Mouse (Mus musculus) spleen, adult 2 months (tissue): Measurements from ENCODE around the gene Fau. TPM values are rescaled to one million over a fixed set of nuclear protein-coding genes. Genes with fewer than 3 reads are reported as not detected.
A peak's percentile ranks its signal among the peaks of the same experiment; 100 is the strongest.

Source experiments
- DNase-seq, 2 experiments: peaks; one replicate each; pipeline versions ENCODE4 v3.0.0 to v3.0.0-alpha.2; 2012 to 2021; ENCODE audit warnings: low spot score in 2 of 2, low read depth in 1 of 2
- H3K27ac ChIP-seq: fragments of 200-500 bp; 2 replicates; pipeline ENCODE4 v1.5.1; 2012; ENCODE audit warnings: low read length, inconsistent platforms; ENCODE audit not compliant: insufficient read depth
- H3K27me3 ChIP-seq: fragments of 200-500 bp; 2 replicates; pipeline ENCODE4 v1.6.1; 2012; ENCODE audit warnings: mild to moderate bottlenecking, moderate library complexity, low read length, inconsistent platforms; ENCODE audit not compliant: control insufficient read depth, insufficient read depth
- H3K36me3 ChIP-seq: fragments of 200-500 bp; 2 replicates; pipeline ENCODE4 v1.6.1; 2012; ENCODE audit warnings: mild to moderate bottlenecking, low read length, inconsistent platforms; ENCODE audit not compliant: control insufficient read depth, insufficient read depth
- H3K4me1 ChIP-seq: fragments of 200-500 bp; 2 replicates; pipeline ENCODE4 v1.6.1; 2011; ENCODE audit warnings: inconsistent platforms; ENCODE audit not compliant: control insufficient read depth, insufficient read depth, insufficient read length
- H3K4me3 ChIP-seq: fragments of 200-500 bp; 2 replicates; pipeline ENCODE4 v1.5.1; 2011; ENCODE audit warnings: mild to moderate bottlenecking, inconsistent platforms; ENCODE audit not compliant: insufficient read depth, insufficient read length; ENCODE audit errors: extremely low read depth
- CTCF ChIP-seq: fragments of 200-500 bp; IDR thresholded peaks from 2 replicates; pipeline ENCODE4 v1.5.1; 2011; ENCODE audit warnings: mild to moderate bottlenecking, inconsistent platforms; ENCODE audit not compliant: insufficient read depth, insufficient read length, insufficient replicate concordance; ENCODE audit errors: extremely low read depth
- POLR2A ChIP-seq: fragments of 200-500 bp; IDR thresholded peaks from 2 replicates; pipeline ENCODE4 v1.6.1; 2011; ENCODE audit warnings: low read depth, low read length, inconsistent platforms
- WGBS: fragments of 180-500 bp; shearing (Covaris S2); methylation state at CpG from one replicate; pipeline ENCODE4 v1.1.7; 2018; 5-methylcytosine and 5-hydroxymethylcytosine counted together
- polyA plus RNA-seq: library from polyadenylated mRNA; depleted of rRNA; stranded (reverse); fragments of >200 nt; gene quantifications from 2 replicates; pipeline ENCODE4 v1.2.3, GENCODE M21; 2012

The Fau gene
- polyA plus RNA-seq, 1 experiment = 1,884 TPM

DNA sequence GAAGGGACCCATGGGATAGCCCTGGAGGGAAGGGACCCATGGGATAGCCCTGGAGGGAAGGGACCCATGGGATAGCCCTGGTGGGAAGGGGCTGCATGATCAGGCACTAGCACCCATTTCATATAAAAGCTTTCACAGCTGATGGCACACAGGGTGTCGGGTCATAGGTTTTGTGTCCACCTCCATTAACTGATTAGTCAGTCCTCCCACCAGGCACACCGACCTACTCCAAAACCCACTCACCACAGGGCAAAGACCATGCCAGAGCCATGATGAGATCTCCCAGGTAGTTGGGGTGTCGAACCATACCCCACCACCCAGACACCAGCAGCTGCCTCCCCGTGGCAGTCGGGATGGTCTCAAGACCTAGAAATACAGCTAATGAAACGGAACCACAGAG, 5.4 kb downstream of the Fau start:
- H3K4me1 ChIP-seq = peaks cover 11% of the 10 kb centered on the region; the same call in 1 of the 2 replicates

DNA sequence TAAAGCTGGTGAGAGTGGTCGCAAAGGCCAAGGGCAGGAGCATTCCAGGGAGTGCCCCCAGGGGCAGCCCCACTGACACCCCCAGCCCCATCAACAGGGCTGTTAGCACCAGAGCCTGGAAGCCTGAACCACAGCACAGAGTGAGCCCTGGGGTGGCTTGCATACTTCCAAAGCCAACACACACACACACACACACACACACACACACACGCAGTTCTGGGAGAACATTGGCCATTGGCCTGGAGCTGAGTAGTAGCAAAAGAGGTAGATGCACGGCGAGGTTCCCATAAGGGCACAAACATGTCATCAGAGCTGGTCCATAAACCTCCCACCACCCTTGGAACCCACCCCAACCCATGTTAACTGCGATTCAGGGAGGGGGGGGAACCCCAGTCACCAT, 8.9 kb downstream of the Fau start:
- no peak for DNase-seq
- Histone ChIP-seq H3K4me3 (no peak overlapping the region), H3K27ac (no peak overlapping the region), H3K4me1 (peaks cover 13% of the 10 kb centered on the region), H3K27me3 (no peaks in the 10 kb centered on the region), H3K36me3 (peaks cover 11% of the 10 kb centered on the region)
- TF ChIP-seq CTCF (no peak), POLR2A (no peak)
- 50% methylated on average over 5 of the region's 5 CpGs for WGBS

More for the DNA sequence above, 5.4 kb downstream of the Fau start:
- no peaks in the 10 kb centered on the region for H3K27me3 ChIP-seq
- peaks cover 4% of the 10 kb centered on the region for H3K36me3 ChIP-seq
- no peak for DNase-seq
- no peak overlapping the region for H3K27ac ChIP-seq
- WGBS = 91% methylated on average over 6 of the region's 6 CpGs
- no peak for TF ChIP-seq CTCF
- no peak for TF ChIP-seq POLR2A
- no peak overlapping the region for H3K4me3 ChIP-seq

DNA sequence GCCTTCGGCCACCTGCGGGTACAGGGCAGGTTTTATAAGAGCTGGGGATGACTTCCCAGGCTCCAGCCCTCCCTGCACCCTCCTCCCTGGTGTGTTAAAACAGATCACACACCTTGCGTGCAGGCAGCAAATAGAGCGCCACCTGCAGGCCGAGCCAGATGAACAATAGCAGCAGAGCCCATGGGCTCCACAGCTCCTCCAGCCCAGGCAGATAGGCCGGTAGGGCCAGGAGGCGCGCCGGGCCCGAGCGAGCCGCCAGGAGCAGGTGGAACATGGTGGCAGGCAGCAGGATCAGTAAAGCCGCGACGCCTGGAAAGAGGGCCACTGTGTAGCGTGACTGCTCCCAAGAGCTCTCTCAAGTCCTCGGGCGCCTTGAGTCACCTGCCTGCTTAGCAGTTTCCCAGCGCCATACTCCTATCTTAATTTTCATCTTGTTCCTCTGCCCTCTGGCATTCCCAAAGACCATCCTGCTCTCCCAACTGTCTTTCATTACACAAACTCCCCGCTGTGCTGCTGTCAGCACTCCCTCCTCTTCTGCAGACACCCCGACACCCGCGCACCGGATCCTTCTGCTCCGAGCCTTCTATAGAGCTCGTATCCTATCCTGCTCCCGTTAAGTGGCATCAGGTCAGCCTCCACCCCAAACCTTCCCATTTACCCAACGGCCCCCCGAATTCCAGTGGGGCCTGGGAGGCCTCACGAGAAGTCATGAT, 9.5 kb downstream of the Fau start:
- peaks cover 11% of the 10 kb centered on the region for H3K36me3 ChIP-seq
- 1% methylated on average over 30 of the region's 30 CpGs for WGBS
- peak overlapping the region; percentile 30; the same call in 1 of the 2 replicates for H3K27ac ChIP-seq
- TF ChIP-seq CTCF = peak; percentile 82; the same call in 1 of the 2 replicates
- TF ChIP-seq POLR2A = no peak
- peaks cover 12% of the 10 kb centered on the region for H3K4me1 ChIP-seq
- H3K27me3 ChIP-seq = no peaks in the 10 kb centered on the region
- peak; percentile 66 to 83 for DNase-seq
- H3K4me3 ChIP-seq = peak overlapping the region; percentile 54

DNA sequence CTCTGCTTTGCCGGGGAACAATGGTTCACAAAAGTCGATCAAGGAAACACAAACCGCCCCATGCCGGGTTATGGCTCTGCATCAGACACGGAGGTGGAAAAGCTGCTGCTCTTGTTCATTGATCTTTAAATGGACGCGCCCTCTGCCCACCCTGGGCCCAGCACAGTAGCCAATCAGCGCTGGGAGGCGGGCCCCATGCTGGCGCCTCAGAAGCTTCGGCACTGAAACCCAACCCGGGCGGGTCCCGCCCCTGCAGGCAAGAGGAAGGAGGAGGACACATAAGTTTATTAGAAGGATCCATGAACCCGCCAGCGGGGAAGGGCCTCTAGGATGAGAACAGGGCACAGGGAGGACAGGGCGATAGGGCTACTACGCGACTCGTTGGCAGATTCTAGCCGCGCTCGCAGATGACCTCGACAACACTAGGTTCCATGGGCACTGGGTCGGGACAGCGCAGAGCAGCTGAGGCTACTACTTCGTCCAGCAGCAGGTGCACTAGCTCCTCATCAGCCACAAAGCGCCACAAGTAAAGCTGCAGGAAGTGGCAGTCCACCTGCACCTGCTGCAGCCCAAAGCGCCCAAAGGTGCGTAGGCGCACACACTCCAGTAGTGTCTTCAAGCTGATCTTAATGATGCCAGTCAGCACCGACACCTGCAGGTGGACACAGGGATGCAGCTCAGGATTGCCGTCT, 10.2 kb downstream of the Fau start, which contains the start of gene Tm7sf2:
TSS of gene Tm7sf2 (minus strand) at position 650 of the 692 bp plus-strand sequence.
- peak within 1 kb of the TSS; percentile 54 for H3K4me3 ChIP-seq
- no peaks in the 10 kb centered on the region for H3K27me3 ChIP-seq
- H3K27ac ChIP-seq = peak within 1 kb of the TSS; percentile 52
- WGBS = 15% methylated on average over 33 of the region's 33 CpGs
- H3K36me3 ChIP-seq = peaks cover 11% of the 10 kb centered on the region
- DNase-seq = peak; percentile 66 to 88
- peaks cover 7% of the 10 kb centered on the region for H3K4me1 ChIP-seq
- TF ChIP-seq CTCF = no peak
- TF ChIP-seq POLR2A = no peak

DNA sequence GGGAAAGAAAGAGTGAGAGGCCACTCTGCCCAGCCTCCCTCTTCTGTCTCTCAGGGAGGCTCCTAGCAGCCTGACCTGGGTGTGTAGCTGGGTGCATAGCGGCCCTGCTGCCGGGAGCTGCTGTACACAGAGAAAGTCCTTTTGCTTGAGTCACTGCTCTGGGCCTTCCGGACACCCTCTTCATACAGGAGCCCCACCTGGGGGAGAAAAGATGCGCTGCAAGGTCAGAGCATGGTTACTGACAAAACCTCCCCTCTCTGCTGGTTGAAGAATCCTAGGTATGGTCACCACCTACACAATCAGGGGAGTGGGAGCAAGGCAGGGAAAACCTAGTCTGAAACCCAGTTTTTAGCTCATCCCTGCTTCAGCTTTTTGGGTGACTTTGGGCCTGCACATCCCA, 11.3 kb downstream of the Fau start:
- 89% methylated on average over 4 of the region's 4 CpGs for whole genome bisulfite sequencing
- Histone ChIP-seq H3K4me3 (no peak overlapping the region), H3K27ac (no peak overlapping the region), H3K27me3 (no peaks in the 10 kb centered on the region), H3K36me3 (peaks cover 11% of the 10 kb centered on the region), H3K4me1 (peaks cover 7% of the 10 kb centered on the region)
- no peak for DNase-seq
- TF ChIP-seq CTCF (no peak), POLR2A (no peak)

DNA sequence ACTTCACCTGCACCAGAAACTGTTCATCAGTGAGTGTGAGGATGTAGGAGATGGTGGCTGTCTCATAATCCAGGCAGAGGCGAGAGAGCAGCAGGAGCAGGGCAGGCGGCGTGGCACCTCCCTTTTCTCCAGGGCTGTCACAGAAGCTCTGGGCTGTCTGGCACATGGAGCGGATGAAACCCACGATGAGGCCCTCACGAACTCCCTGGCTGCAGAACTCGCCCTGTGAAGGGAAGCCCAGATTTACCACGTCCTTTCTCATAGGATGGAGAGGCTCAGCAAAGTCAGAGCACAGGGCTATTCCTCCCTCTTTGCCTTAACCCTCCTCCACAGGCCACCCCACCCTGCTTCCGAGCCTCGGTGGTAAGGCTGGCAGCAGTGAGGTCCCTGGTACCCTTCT, 12.2 kb downstream of the Fau start:
- no peaks in the 10 kb centered on the region for H3K27me3 ChIP-seq
- TF ChIP-seq CTCF = no peak
- TF ChIP-seq POLR2A = no peak
- no peak overlapping the region for H3K27ac ChIP-seq
- peaks cover 11% of the 10 kb centered on the region for H3K36me3 ChIP-seq
- no peak overlapping the region for H3K4me3 ChIP-seq
- no peak for DNase-seq
- WGBS = 86% methylated on average over 10 of the region's 10 CpGs
- H3K4me1 ChIP-seq = peaks cover 7% of the 10 kb centered on the region
